Mouse (Mus musculus): Measurements from ENCODE around the gene Sik3. TPM values are rescaled to one million over a fixed set of nuclear protein-coding genes. Genes with fewer than 3 reads are reported as not detected.

The Sik3 gene
- total and polyA plus RNA-seq, 2 experiments, result 14.1 to 16.5 TPM

- Histone ChIP-seq H3K36me3 (ENCODE audit: control insufficient read depth, insufficient read depth, low read length) (no peaks in the 10 kb centered on the region), H3K79me2 (ENCODE audit: control insufficient read depth, insufficient read depth, low read length) (peaks cover 43% of the 10 kb centered on the region; the same call in 1 of the 2 replicates), H3K4me3 (ENCODE audit: insufficient read depth, low read depth, low read length) (no peak overlapping the region), H3K27me3 (ENCODE audit: control insufficient read depth, insufficient read depth, low read length) (no peaks in the 10 kb centered on the region), H3K4me1 (ENCODE audit: control insufficient read depth, insufficient read depth, low read length) (peaks cover 24% of the 10 kb centered on the region), H3K27ac (replicated peaks; ENCODE audit: insufficient read depth, low read depth, low read length) (no peak overlapping the region), H3K9ac (ENCODE audit: low read depth, low read length) (no peak overlapping the region)
- WGBS, result 77% methylated on average over 6 of the region's 6 CpGs
- DNase-seq (ENCODE audit: extremely low read depth, low read depth, low spot score), result no peak
- no peak for TF ChIP-seq POLR2A (IDR thresholded peaks at IDR 0.05; ENCODE audit: extremely low read depth, insufficient read depth, low read length)
- TF ChIP-seq CTCF (IDR thresholded peaks at IDR 0.05; ENCODE audit: low read depth, low read length), result no peak
These were observed 80.0 kb downstream of the Sik3 start for GRCm38 (mm10) chr9:46092633-46093032.

GRCm38 (mm10) chr9:46098360-46098985 lies 85.9 kb downstream of the Sik3 start:
- no peak overlapping the region for H3K4me3 ChIP-seq (ENCODE audit: insufficient read depth, low read depth, low read length)
- H3K27me3 ChIP-seq (ENCODE audit: control insufficient read depth, insufficient read depth, low read length), result no peaks in the 10 kb centered on the region
- H3K36me3 ChIP-seq (ENCODE audit: control insufficient read depth, insufficient read depth, low read length), result no peaks in the 10 kb centered on the region
- WGBS, result 21% methylated on average over 15 of the region's 15 CpGs
- peak overlapping the region; percentile 51 for H3K27ac ChIP-seq (replicated peaks; ENCODE audit: insufficient read depth, low read depth, low read length)
- H3K79me2 ChIP-seq (ENCODE audit: control insufficient read depth, insufficient read depth, low read length), result peaks cover 41% of the 10 kb centered on the region; the same call in 1 of the 2 replicates
- peaks cover 13% of the 10 kb centered on the region for H3K4me1 ChIP-seq (ENCODE audit: control insufficient read depth, insufficient read depth, low read length)
- peak; percentile 78 for DNase-seq (ENCODE audit: extremely low read depth, low read depth, low spot score)
- TF ChIP-seq CTCF (IDR thresholded peaks at IDR 0.05; ENCODE audit: low read depth, low read length) (no peak), POLR2A (IDR thresholded peaks at IDR 0.05; ENCODE audit: extremely low read depth, insufficient read depth, low read length) (no peak)
- no peak overlapping the region for H3K9ac ChIP-seq (ENCODE audit: low read depth, low read length)

- peaks cover 42% of the 10 kb centered on the region; the same call in 1 of the 2 replicates for H3K79me2 ChIP-seq (ENCODE audit: control insufficient read depth, insufficient read depth, low read length)
- H3K4me1 ChIP-seq (ENCODE audit: control insufficient read depth, insufficient read depth, low read length), result peaks cover 13% of the 10 kb centered on the region
- no peak overlapping the region for H3K9ac ChIP-seq (ENCODE audit: low read depth, low read length)
- no peaks in the 10 kb centered on the region for H3K36me3 ChIP-seq (ENCODE audit: control insufficient read depth, insufficient read depth, low read length)
- H3K27me3 ChIP-seq (ENCODE audit: control insufficient read depth, insufficient read depth, low read length), result no peaks in the 10 kb centered on the region
- no peak overlapping the region for H3K4me3 ChIP-seq (ENCODE audit: insufficient read depth, low read depth, low read length)
- DNase-seq (ENCODE audit: extremely low read depth, low read depth, low spot score), result no peak
- no peak for TF ChIP-seq POLR2A (IDR thresholded peaks at IDR 0.05; ENCODE audit: extremely low read depth, insufficient read depth, low read length)
- TF ChIP-seq CTCF (IDR thresholded peaks at IDR 0.05; ENCODE audit: low read depth, low read length), result no peak
- H3K27ac ChIP-seq (replicated peaks; ENCODE audit: insufficient read depth, low read depth, low read length), result 0 out of 2 replicates have a peak overlapping the region, but pooled peaks have one; percentile 3
- WGBS, result 89% methylated on average over 5 of the region's 5 CpGs
These were observed 86.5 kb downstream of the Sik3 start for GRCm38 (mm10) chr9:46099107-46099506.

- no peak overlapping the region for H3K4me3 ChIP-seq (ENCODE audit: insufficient read depth, low read depth, low read length)
- H3K9ac ChIP-seq (ENCODE audit: low read depth, low read length), result no peak overlapping the region
- WGBS, result 50% methylated on average over 7 of the region's 7 CpGs
- peaks cover 9% of the 10 kb centered on the region for H3K4me1 ChIP-seq (ENCODE audit: control insufficient read depth, insufficient read depth, low read length)
- no peaks in the 10 kb centered on the region for H3K36me3 ChIP-seq (ENCODE audit: control insufficient read depth, insufficient read depth, low read length)
- peaks cover 47% of the 10 kb centered on the region for H3K79me2 ChIP-seq (ENCODE audit: control insufficient read depth, insufficient read depth, low read length)
- H3K27ac ChIP-seq (replicated peaks; ENCODE audit: insufficient read depth, low read depth, low read length), result no peak overlapping the region
- H3K27me3 ChIP-seq (ENCODE audit: control insufficient read depth, insufficient read depth, low read length), result no peaks in the 10 kb centered on the region
- peak; percentile 73 for DNase-seq (ENCODE audit: extremely low read depth, low read depth, low spot score)
- no peak for TF ChIP-seq CTCF (IDR thresholded peaks at IDR 0.05; ENCODE audit: low read depth, low read length)
- no peak for TF ChIP-seq POLR2A (IDR thresholded peaks at IDR 0.05; ENCODE audit: extremely low read depth, insufficient read depth, low read length)
These were observed 90.5 kb downstream of the Sik3 start for GRCm38 (mm10) chr9:46103154-46103553.

- Histone ChIP-seq H3K27ac (replicated peaks; ENCODE audit: insufficient read depth, low read depth, low read length) (no peak overlapping the region), H3K4me3 (ENCODE audit: insufficient read depth, low read depth, low read length) (no peak overlapping the region), H3K36me3 (ENCODE audit: control insufficient read depth, insufficient read depth, low read length) (no peaks in the 10 kb centered on the region), H3K79me2 (ENCODE audit: control insufficient read depth, insufficient read depth, low read length) (peaks cover 37% of the 10 kb centered on the region), H3K9ac (ENCODE audit: low read depth, low read length) (no peak overlapping the region), H3K27me3 (ENCODE audit: control insufficient read depth, insufficient read depth, low read length) (no peaks in the 10 kb centered on the region), H3K4me1 (ENCODE audit: control insufficient read depth, insufficient read depth, low read length) (peaks cover 10% of the 10 kb centered on the region)
- no peak for TF ChIP-seq POLR2A (IDR thresholded peaks at IDR 0.05; ENCODE audit: extremely low read depth, insufficient read depth, low read length)
- no peak for TF ChIP-seq CTCF (IDR thresholded peaks at IDR 0.05; ENCODE audit: low read depth, low read length)
- DNase-seq (ENCODE audit: extremely low read depth, low read depth, low spot score), result no peak
- WGBS, result 83% methylated on average over 9 of the region's 9 CpGs
These were observed 93.5 kb downstream of the Sik3 start for GRCm38 (mm10) chr9:46106105-46106504.

GRCm38 (mm10) chr9:46110648-46111047 lies 98.0 kb downstream of the Sik3 start:
- no peaks in the 10 kb centered on the region for H3K27me3 ChIP-seq (ENCODE audit: control insufficient read depth, insufficient read depth, low read length)
- H3K4me1 ChIP-seq (ENCODE audit: control insufficient read depth, insufficient read depth, low read length), result peaks cover 9% of the 10 kb centered on the region
- 11% methylated on average over 7 of the region's 7 CpGs for WGBS
- H3K79me2 ChIP-seq (ENCODE audit: control insufficient read depth, insufficient read depth, low read length), result peaks cover 44% of the 10 kb centered on the region
- H3K27ac ChIP-seq (replicated peaks; ENCODE audit: insufficient read depth, low read depth, low read length), result no peak overlapping the region
- H3K36me3 ChIP-seq (ENCODE audit: control insufficient read depth, insufficient read depth, low read length), result no peaks in the 10 kb centered on the region
- H3K9ac ChIP-seq (ENCODE audit: low read depth, low read length), result no peak overlapping the region
- DNase-seq (ENCODE audit: extremely low read depth, low read depth, low spot score), result no peak
- TF ChIP-seq CTCF (IDR thresholded peaks at IDR 0.05; ENCODE audit: low read depth, low read length) (no peak), POLR2A (IDR thresholded peaks at IDR 0.05; ENCODE audit: extremely low read depth, insufficient read depth, low read length) (no peak)
- no peak overlapping the region for H3K4me3 ChIP-seq (ENCODE audit: insufficient read depth, low read depth, low read length)
